Mouse (Mus musculus) intestine, embryonic 14.5 days (tissue): ENCODE data around the gene Speer4c. TPM values are rescaled to one million over a fixed set of nuclear protein-coding genes. Genes with fewer than 3 reads are reported as not detected.
"Not testable (repeated sequence)": the region's sequence is repeated elsewhere in the genome, so short reads cannot be mapped to it uniquely, and the experiment has no call there.

Experiments
- ATAC-seq: fragments of 200-750 bp; cut with Nextera tagmentation; replicated peaks from 2 replicates; pipeline ENCODE4 v1.8.0; 2017; ENCODE audit warnings: low read depth, moderate number of reproducible peaks, moderate TSS enrichment, moderate library complexity; ENCODE audit not compliant: low FRiP score, low TSS enrichment
- DNase-seq: peaks from one replicate; pipeline ENCODE4 v3.0.0-alpha.2; 2018; ENCODE audit warnings: low spot score
- H3K27ac ChIP-seq: fragments of 300-500 bp; sonication (generic); 2 replicates; pipeline ENCODE4 v1.5.1; 2014; ENCODE audit warnings: low read depth, mild to moderate bottlenecking, control low read depth
- H3K27me3 ChIP-seq: fragments of 300-500 bp; sonication (generic); replicated peaks from 2 replicates; pipeline ENCODE4 v1.6.1; 2014; ENCODE audit warnings: low read length, control low read depth; ENCODE audit not compliant: control insufficient read depth, insufficient read depth
- H3K36me3 ChIP-seq: fragments of 300-500 bp; sonication (generic); 2 replicates; pipeline ENCODE4 v1.6.1; 2014; ENCODE audit warnings: low read length, control low read depth; ENCODE audit not compliant: control insufficient read depth, insufficient read depth
- H3K4me1 ChIP-seq: fragments of 300-500 bp; sonication (generic); replicated peaks from 2 replicates; pipeline ENCODE4 v1.6.1; 2014; ENCODE audit warnings: low read length, control low read depth, mixed read lengths; ENCODE audit not compliant: control insufficient read depth, insufficient read depth
- H3K4me2 ChIP-seq: fragments of 300-500 bp; sonication (generic); 2 replicates; pipeline ENCODE4 v1.6.1; 2014; ENCODE audit warnings: low read length
- H3K4me3 ChIP-seq: fragments of 300-500 bp; sonication (generic); 2 replicates; pipeline ENCODE4 v1.5.1; 2014; ENCODE audit warnings: low read depth, low read length, control low read depth, mixed read lengths
- H3K9ac ChIP-seq: fragments of 300-500 bp; sonication (generic); 2 replicates; pipeline ENCODE4 v1.6.1; 2014; ENCODE audit warnings: mild to moderate bottlenecking, low read length
- H3K9me3 ChIP-seq: fragments of 300-500 bp; sonication (generic); 2 replicates; pipeline ENCODE4 v1.6.1; 2016; ENCODE audit warnings: low read length, control low read depth; ENCODE audit not compliant: control insufficient read depth
- WGBS: fragments of 180-500 bp; shearing (Covaris S2); extraction: QIAGEN DNeasy Blood & Tissue Kit; methylation state at CpG from one replicate; pipeline ENCODE4 v1.1.7; 2014; 5-methylcytosine and 5-hydroxymethylcytosine counted together
- polyA plus RNA-seq: library from polyadenylated mRNA; unstranded; fragments of >200 nt; fragmentation: Nextera tagmentation; extraction: Ambion mirVana; gene quantifications from 2 replicates; pipeline ENCODE4 v1.2.1, GENCODE M21; 2014

The Speer4c gene
- not detected in 2 replicates for polyA plus RNA-seq

DNA sequence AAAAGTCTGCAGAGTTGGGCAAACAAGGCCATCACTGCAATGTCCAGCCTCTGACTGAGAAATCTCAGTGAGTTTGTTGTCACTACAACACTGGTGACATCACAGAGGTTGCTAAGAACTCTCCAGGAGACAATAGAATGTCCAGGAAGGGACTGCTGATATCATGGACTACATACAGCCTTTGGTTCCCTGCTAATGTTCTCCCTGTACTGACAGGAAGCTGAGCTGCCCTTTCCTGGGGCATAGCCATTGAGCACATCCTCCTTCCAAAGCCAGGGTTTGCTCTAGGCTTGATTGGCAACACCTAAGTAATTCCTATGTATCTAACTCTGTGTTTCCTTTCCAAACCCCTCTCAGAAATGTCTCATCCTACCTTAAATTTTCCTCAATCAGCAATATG, at the start of gene Speer4c:
Gene Speer4c, minus strand, starts transcription at position 101 of the 400 bp plus-strand sequence.
- H3K9me3 ChIP-seq, H3K9ac ChIP-seq, H3K36me3 ChIP-seq, H3K4me1 ChIP-seq, DNase-seq, H3K4me3 ChIP-seq, H3K27ac ChIP-seq, H3K27me3 ChIP-seq, ATAC-seq, H3K4me2 ChIP-seq: not testable (repeated sequence)

GRCm38 (mm10) chr5:15747478-15748255, 33.6 kb upstream of the Speer4c start:
- H3K36me3 ChIP-seq, result no peaks in the 10 kb centered on the region
- no peak for DNase-seq
- WGBS, result 85% methylated on average over 4 of the region's 4 CpGs
- H3K9me3 ChIP-seq, result no peaks in the 10 kb centered on the region
- H3K27me3 ChIP-seq, result no peaks in the 10 kb centered on the region
- H3K9ac ChIP-seq, result no peak overlapping the region
- no peak overlapping the region for H3K4me3 ChIP-seq
- no peak overlapping the region for H3K4me2 ChIP-seq
- no peaks in the 10 kb centered on the region for H3K4me1 ChIP-seq
- no peak overlapping the region for H3K27ac ChIP-seq
- no peak for ATAC-seq

- 49% methylated on average over 3 of the region's 3 CpGs for WGBS
- Histone ChIP-seq H3K4me3 (no peak overlapping the region), H3K9me3 (no peaks in the 10 kb centered on the region), H3K4me1 (no peaks in the 10 kb centered on the region), H3K9ac (no peak overlapping the region), H3K27ac (no peak overlapping the region), H3K36me3 (no peaks in the 10 kb centered on the region), H3K4me2 (no peak overlapping the region), H3K27me3 (no peaks in the 10 kb centered on the region)
- ATAC-seq (peak; percentile 72; the same call in 1 of the 2 replicates), DNase-seq (no peak)
Measured at GRCm38 (mm10) chr5:15734097-15734867, 20.2 kb upstream of the Speer4c start.

GRCm38 (mm10) chr5:15702891-15703290, 11.2 kb downstream of the Speer4c start:
- ATAC-seq, H3K4me1 ChIP-seq, H3K36me3 ChIP-seq, H3K9ac ChIP-seq, DNase-seq, H3K27me3 ChIP-seq, H3K4me2 ChIP-seq, H3K27ac ChIP-seq, H3K9me3 ChIP-seq, H3K4me3 ChIP-seq: not testable (repeated sequence)
- WGBS, result 26% methylated on average over 5 of the region's 5 CpGs

DNA sequence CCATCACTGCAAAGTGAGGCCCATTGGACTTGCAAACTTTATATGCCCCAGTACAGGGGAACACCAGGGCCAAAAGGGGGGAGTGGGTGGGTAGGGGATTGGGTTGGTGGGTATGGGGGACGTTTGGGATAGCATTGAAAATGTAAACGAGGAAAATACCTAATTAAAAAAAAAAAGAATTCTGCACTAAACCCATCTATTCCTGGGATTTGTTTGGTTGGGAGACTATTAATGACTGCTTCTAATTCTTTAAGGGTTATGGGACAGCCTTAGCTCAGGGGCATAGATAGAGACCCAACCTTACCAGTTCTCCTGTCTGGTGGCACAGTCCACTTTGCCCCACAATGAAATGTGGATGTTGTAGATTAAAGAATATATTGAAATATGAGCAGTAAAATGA, 16.4 kb downstream of the Speer4c start:
- not testable (repeated sequence) for H3K27me3 ChIP-seq, H3K4me1 ChIP-seq, H3K9ac ChIP-seq, ATAC-seq, H3K27ac ChIP-seq, H3K9me3 ChIP-seq, H3K4me2 ChIP-seq, H3K36me3 ChIP-seq, DNase-seq, H3K4me3 ChIP-seq
- 48% methylated on average over 2 of the region's 2 CpGs for WGBS

DNA sequence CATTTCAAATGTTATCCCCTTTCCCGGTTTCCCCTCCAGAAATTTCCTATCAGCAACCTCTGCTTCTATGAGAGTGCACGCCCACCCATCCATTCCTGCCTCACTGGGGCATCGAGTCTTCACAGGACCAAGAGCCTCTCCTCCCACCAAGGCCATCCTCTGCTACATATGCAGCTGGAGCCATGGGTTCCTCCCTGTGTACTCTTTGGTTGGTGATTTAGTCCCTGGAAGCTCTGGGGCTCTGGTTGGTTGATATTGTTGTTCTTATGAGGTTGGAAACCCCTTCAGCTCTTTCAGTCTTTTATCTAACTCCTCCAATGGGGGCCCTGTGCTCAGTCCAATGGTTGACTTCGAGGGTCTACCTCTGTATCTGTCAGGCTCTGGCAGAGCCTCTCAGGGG, 22.2 kb downstream of the Speer4c start:
- H3K36me3 ChIP-seq, H3K9ac ChIP-seq, H3K27me3 ChIP-seq, DNase-seq, H3K4me1 ChIP-seq, H3K4me2 ChIP-seq, H3K4me3 ChIP-seq, H3K27ac ChIP-seq, ATAC-seq, H3K9me3 ChIP-seq: not testable (repeated sequence)
- WGBS, result 82% methylated on average over 4 of the region's 4 CpGs

DNA sequence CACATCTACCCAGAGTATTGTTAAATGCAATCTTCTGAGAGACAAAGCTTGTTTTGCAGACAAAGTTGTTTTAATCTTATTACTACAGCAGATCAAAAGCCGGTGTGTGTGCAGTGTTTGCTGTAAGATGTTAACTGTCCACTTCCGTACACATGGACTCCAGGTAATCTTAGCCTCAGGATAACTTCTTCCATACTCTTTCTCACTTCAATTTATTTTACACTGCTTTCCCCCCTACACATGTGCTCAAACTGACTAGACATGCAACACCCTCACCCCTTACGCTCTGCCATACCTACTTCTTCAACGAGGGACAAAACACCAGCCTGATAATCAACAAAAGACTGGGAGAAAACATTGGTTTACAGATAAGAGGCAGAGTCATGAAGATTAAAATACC, 23.2 kb downstream of the Speer4c start:
- WGBS, result 73% methylated on average over 4 of the region's 4 CpGs
- not testable (repeated sequence) for H3K4me1 ChIP-seq, H3K27me3 ChIP-seq, ATAC-seq, H3K9ac ChIP-seq, H3K27ac ChIP-seq, H3K4me2 ChIP-seq, H3K9me3 ChIP-seq, H3K36me3 ChIP-seq, H3K4me3 ChIP-seq
- peak; percentile 49 for DNase-seq

GRCm38 (mm10) chr5:15689659-15690213, 24.3 kb downstream of the Speer4c start:
- H3K4me2 ChIP-seq, DNase-seq, H3K9ac ChIP-seq, H3K36me3 ChIP-seq, H3K4me1 ChIP-seq, H3K4me3 ChIP-seq, H3K27ac ChIP-seq, H3K27me3 ChIP-seq, H3K9me3 ChIP-seq: not testable (repeated sequence)
- peak; percentile 91 for ATAC-seq
- 69% methylated on average over 6 of the region's 6 CpGs for WGBS
